Mouse (Mus musculus) fat pad, adult 2 months (tissue): ENCODE data around the gene Nfs1.

ENCODE experiments used
- DNase-seq: peaks from one replicate; pipeline ENCODE4 v3.0.0-alpha.2; 2011; ENCODE audit warnings: low read depth, low spot score; ENCODE audit errors: extremely low read depth

The Nfs1 gene

GRCm38 (mm10) chr2:156073725-156074124, 70.3 kb downstream of the Nfs1 start:
- DNase-seq: no peak
